Mouse (Mus musculus): ENCODE data around the gene Usp17lc.

DNA sequence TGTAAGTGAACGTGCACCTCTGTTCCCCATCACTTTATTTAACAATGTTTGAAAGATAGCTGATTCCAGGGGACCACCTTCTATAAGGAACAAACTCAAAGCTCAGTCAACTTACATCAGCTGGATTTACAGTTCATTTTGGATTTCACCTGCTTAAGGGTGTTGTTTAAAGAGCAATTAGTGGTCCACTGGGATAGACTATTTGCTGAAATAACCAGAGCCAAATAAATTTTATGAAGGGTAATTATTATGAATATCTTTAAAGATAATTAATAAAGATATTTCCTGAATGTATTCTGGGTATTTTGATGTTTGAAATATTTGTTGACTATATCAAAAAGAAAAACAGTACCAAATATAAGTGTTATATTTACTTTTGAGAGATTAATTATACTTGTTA, 30.5 kb downstream of the Usp17lc start, which contains the start of gene Olfr605:
- no peak for TF ChIP-seq CTCF (IDR thresholded peaks at IDR 0.05; ENCODE audit: borderline replicate concordance, insufficient read depth, low read depth, low read length)
- TF ChIP-seq POLR2A (IDR thresholded peaks at IDR 0.05; ENCODE audit: borderline replicate concordance, insufficient read depth, low read length) = no peak

Measured in cerebellum, adult 2 months (tissue).